Mouse (Mus musculus): ENCODE data around the gene Iqgap2.

DNA sequence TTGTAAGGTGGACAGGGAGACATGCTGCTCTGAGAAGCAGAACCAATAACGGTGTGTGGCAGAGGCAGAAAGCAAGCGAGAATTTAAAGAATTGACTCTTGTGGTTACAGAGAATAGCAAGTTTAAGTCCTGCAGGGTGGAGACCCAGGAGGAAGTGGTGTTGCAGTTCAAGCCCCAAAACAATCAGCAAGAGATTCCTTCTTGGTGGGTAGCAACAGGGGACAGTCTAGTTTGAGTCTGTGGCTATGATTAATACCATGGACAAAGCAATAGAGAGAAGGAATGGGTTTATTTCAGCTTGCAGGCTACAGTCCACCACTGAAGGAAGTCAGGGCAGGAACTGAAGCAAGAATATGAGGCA, 21.3 kb upstream of the Iqgap2 start:
- TF ChIP-seq CTCF (IDR thresholded peaks at IDR 0.05; ENCODE audit: low read depth) (no peak), EP300 (optimal IDR thresholded peaks at IDR 0.05) (no peak)
